Mouse (Mus musculus): Measurements from ENCODE around the gene Cyyr1. TPM values are rescaled to one million over a fixed set of nuclear protein-coding genes. Genes with fewer than 3 reads are reported as not detected.
A peak's percentile ranks its signal among the peaks of the same experiment; 100 is the strongest.
"Not testable (repeated sequence)": the region's sequence is repeated elsewhere in the genome, so short reads cannot be mapped to it uniquely, and the experiment has no call there.

Cyyr1 gene
- 1.5 and 2.6 TPM in 2 replicates for polyA plus RNA-seq (2012; rRNA removed)

DNA sequence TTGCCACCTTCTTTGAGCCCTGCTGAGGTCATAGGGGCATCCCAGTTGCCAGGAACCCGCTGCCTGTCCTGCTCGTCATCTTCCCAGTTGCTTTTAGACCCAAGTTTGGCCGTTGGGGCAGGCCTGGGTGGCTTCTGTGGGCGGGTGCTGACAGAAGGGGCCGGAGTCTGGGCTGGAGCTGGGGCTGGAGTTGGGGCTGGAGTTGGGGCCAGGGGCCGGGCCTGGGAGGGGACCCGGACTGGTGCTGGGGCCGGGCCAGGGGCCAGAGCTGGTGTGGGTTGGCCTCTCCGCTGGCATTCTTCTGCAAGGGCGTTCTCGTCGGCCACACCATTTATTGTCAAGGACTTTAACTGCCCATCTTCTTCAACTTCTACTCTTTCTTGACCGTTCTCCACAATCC lies at the start of gene Cyyr1:
Gene Cyyr1 (minus strand): TSS at position 101 of the 400 bp plus-strand sequence.
- not testable (repeated sequence) for H3K36me3 ChIP-seq (ENCODE audit: control insufficient read depth, insufficient read depth, low read length); H3K27me3 ChIP-seq (ENCODE audit: control insufficient read depth, insufficient read depth, low read length); H3K4me1 ChIP-seq (replicated peaks; ENCODE audit: control insufficient read depth, insufficient read depth, low read length); H3K27ac ChIP-seq (ENCODE audit: control insufficient read depth, insufficient read depth, low read length); H3K4me3 ChIP-seq (ENCODE audit: control insufficient read depth, insufficient read depth, low read length); DNase-seq
- 91% methylated on average over 12 of the region's 13 CpGs for WGBS

DNA sequence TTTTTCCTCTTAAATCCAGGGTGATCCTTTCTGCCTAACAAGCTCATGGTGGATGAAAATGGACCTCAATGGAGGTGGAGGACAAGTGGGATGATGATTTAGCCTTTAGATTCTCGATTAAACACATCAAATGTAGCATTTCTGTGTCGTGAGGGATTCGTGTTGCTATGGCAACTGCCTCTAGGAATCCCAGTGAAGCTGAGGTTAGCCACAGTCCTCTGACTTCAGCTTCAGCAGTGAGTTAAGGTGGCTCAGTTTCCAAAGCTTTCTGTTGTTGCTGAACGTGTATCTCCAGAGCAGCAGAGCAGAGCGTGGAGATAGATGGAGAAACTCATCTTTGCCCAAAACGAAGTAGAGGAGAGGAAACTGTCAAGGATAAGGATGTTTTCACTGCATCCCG lies 35.6 kb upstream of the Cyyr1 start:
- DNase-seq = no peak
- TF ChIP-seq CTCF (IDR thresholded peaks at IDR 0.05; ENCODE audit: borderline replicate concordance, control insufficient read depth, extremely low read depth, insufficient read depth, low read length, poor library complexity) (no peak), POLR2A (IDR thresholded peaks at IDR 0.05; ENCODE audit: control insufficient read depth, extremely low read depth, insufficient read depth, low read length, poor library complexity) (no peak)
- WGBS = 83% methylated on average over 7 of the region's 7 CpGs
- no peaks in the 10 kb centered on the region for H3K4me1 ChIP-seq (replicated peaks; ENCODE audit: control insufficient read depth, insufficient read depth, low read length)
- H3K36me3 ChIP-seq (ENCODE audit: control insufficient read depth, insufficient read depth, low read length) = no peaks in the 10 kb centered on the region
- H3K27me3 ChIP-seq (ENCODE audit: control insufficient read depth, insufficient read depth, low read length) = no peaks in the 10 kb centered on the region
- no peak overlapping the region for H3K27ac ChIP-seq (ENCODE audit: control insufficient read depth, insufficient read depth, low read length)
- H3K4me3 ChIP-seq (ENCODE audit: control insufficient read depth, insufficient read depth, low read length) = no peak overlapping the region

DNA sequence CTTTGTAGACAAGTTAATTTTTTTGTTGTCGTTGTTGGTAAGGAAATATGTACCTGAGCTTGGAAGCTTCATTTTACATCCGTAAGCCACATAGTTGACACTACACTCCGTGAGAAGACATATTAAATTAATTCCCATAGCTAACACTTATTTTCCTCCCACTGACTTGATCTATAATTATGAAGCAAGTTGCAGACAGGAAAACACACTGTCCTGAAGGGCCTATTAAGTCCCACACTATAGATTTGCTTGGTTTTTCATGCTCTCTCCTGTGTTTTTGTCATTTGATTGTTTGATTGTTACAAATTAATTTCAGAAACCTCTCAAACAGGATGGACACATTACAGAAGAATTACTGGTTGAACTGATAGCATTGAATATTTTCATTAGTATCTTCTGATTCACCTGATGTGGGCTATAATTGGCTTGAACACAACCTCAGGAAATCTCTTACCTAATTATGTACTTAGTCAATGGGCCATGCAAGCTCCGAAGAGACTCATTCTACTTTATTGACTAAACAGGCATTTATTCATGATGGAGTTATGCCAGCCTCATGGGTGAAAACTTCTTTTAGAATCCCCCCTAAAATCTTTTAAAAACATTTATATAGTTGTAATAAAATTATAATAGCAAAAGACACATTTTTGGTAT lies 34.5 kb upstream of the Cyyr1 start:
- TF ChIP-seq CTCF (IDR thresholded peaks at IDR 0.05; ENCODE audit: borderline replicate concordance, control insufficient read depth, extremely low read depth, insufficient read depth, low read length, poor library complexity) (no peak), POLR2A (IDR thresholded peaks at IDR 0.05; ENCODE audit: control insufficient read depth, extremely low read depth, insufficient read depth, low read length, poor library complexity) (no peak)
- 88% methylated on average over 4 of the region's 4 CpGs for WGBS
- no peak overlapping the region for H3K4me3 ChIP-seq (ENCODE audit: control insufficient read depth, insufficient read depth, low read length)
- H3K4me1 ChIP-seq (replicated peaks; ENCODE audit: control insufficient read depth, insufficient read depth, low read length) = no peaks in the 10 kb centered on the region
- H3K27ac ChIP-seq (ENCODE audit: control insufficient read depth, insufficient read depth, low read length) = no peak overlapping the region
- no peaks in the 10 kb centered on the region for H3K36me3 ChIP-seq (ENCODE audit: control insufficient read depth, insufficient read depth, low read length)
- DNase-seq = no peak
- H3K27me3 ChIP-seq (ENCODE audit: control insufficient read depth, insufficient read depth, low read length) = no peaks in the 10 kb centered on the region

DNA sequence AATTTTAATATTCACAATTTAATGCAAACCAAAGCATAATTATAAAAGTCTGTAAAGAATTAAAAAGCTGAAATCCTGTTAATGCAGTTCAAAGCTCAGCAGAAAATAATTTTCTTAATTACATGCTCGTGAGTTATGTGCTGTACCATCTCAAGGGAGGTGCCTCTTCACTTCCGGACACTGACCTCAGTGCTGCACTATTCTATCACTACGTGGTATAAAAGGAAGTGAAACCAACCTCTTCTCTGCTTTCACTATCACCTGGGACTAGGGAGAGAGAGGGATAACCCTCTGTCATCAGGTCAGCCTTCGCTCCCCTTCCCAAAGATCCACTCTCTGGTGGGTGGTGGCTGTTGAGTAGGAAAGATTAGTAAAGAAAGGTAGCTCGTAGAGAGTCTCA lies 13.3 kb upstream of the Cyyr1 start:
- H3K27ac ChIP-seq (ENCODE audit: control insufficient read depth, insufficient read depth, low read length) = no peak overlapping the region
- H3K36me3 ChIP-seq (ENCODE audit: control insufficient read depth, insufficient read depth, low read length) = no peaks in the 10 kb centered on the region
- no peak for DNase-seq
- 58% methylated on average over 5 of the region's 5 CpGs for WGBS
- no peak overlapping the region for H3K4me3 ChIP-seq (ENCODE audit: control insufficient read depth, insufficient read depth, low read length)
- H3K27me3 ChIP-seq (ENCODE audit: control insufficient read depth, insufficient read depth, low read length) = no peaks in the 10 kb centered on the region
- no peaks in the 10 kb centered on the region for H3K4me1 ChIP-seq (replicated peaks; ENCODE audit: control insufficient read depth, insufficient read depth, low read length)
- TF ChIP-seq CTCF (IDR thresholded peaks at IDR 0.05; ENCODE audit: borderline replicate concordance, control insufficient read depth, extremely low read depth, insufficient read depth, low read length, poor library complexity) (no peak), POLR2A (IDR thresholded peaks at IDR 0.05; ENCODE audit: control insufficient read depth, extremely low read depth, insufficient read depth, low read length, poor library complexity) (no peak)

DNA sequence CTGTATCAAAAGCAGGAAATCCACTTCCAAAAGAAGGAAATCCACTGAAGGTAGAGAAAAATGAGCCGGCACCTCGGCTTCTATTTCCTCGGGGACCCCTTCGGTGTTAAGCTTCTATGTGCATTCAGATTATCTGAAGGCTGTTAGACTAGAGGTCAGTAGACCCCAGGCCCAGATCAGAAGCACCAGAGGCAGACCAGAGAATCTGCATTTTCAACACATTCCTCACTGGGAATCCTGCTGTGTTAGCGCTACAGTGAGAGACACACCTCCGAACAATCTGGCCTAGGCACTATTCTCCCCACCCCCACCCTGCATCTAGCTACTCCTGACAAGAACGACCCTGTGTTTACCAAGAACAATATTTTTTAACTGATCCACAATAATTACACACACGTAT lies 641 bp upstream of the Cyyr1 start:
- H3K4me1 ChIP-seq (replicated peaks; ENCODE audit: control insufficient read depth, insufficient read depth, low read length) = no peaks in the 10 kb centered on the region
- no peaks in the 10 kb centered on the region for H3K27me3 ChIP-seq (ENCODE audit: control insufficient read depth, insufficient read depth, low read length)
- H3K27ac ChIP-seq (ENCODE audit: control insufficient read depth, insufficient read depth, low read length) = no peak overlapping the region
- no peak for TF ChIP-seq CTCF (IDR thresholded peaks at IDR 0.05; ENCODE audit: borderline replicate concordance, control insufficient read depth, extremely low read depth, insufficient read depth, low read length, poor library complexity)
- TF ChIP-seq POLR2A (IDR thresholded peaks at IDR 0.05; ENCODE audit: control insufficient read depth, extremely low read depth, insufficient read depth, low read length, poor library complexity) = no peak
- no peak for DNase-seq
- H3K4me3 ChIP-seq (ENCODE audit: control insufficient read depth, insufficient read depth, low read length) = no peak overlapping the region
- 90% methylated on average over 8 of the region's 8 CpGs for WGBS
- H3K36me3 ChIP-seq (ENCODE audit: control insufficient read depth, insufficient read depth, low read length) = no peaks in the 10 kb centered on the region

DNA sequence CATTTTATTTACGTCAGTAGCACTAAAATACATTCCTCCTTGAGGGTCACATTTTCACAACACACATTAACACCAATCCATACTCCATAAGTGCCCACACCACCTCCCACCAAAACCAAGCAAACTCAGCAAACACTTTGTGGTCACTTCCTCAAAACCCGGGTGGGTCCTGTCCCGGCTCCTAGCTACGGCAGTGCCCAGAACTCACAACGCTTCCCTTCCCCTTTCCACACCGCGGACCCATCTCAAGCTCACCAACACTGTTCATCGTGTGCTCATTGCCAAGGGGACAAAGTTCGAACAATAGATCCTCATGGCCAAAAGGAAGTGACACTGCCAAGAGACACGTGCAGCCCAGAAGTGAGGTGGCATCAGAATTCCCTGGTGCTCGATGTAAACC lies 1.2 kb downstream of the Cyyr1 start:
- H3K4me1 ChIP-seq (replicated peaks; ENCODE audit: control insufficient read depth, insufficient read depth, low read length); H3K27me3 ChIP-seq (ENCODE audit: control insufficient read depth, insufficient read depth, low read length); H3K27ac ChIP-seq (ENCODE audit: control insufficient read depth, insufficient read depth, low read length); DNase-seq; H3K4me3 ChIP-seq (ENCODE audit: control insufficient read depth, insufficient read depth, low read length); H3K36me3 ChIP-seq (ENCODE audit: control insufficient read depth, insufficient read depth, low read length): not testable (repeated sequence)
- 66% methylated on average over 1 of the region's 11 CpGs for WGBS

DNA sequence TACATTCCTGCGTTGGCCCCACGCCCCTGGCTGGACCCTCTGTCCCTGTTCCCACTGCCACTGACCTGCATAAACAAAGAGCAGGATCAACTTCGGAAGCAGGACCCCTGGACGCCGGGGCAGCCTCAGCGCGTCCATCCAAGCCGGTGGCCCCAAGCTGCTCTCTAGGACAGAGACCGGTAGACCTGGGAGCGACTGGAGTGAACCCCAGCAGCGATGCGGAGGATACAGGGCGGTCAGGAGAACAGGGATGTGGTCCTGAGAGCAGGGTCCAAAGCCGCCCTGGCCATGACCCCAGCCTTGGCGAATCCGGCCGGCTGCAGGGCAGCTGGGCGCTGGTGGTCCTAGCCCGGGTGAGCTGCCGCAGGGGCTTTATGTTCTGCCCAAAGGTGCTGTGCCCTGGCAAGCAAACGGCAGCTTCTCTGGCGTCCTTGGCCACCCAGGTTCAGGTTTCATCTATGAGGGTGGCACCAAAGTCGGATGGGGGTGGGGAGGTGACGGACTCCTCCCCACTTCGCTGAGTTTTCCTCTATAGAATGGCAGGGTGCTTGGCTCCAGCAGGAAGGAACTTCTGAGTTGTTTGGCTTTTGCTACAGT lies 3.1 kb downstream of the Cyyr1 start:
- 7% methylated on average over 25 of the region's 25 CpGs for WGBS
- no peak overlapping the region for H3K27ac ChIP-seq (ENCODE audit: control insufficient read depth, insufficient read depth, low read length)
- peak overlapping the region; percentile 6; the same call in 1 of the 2 replicates for H3K4me3 ChIP-seq (ENCODE audit: control insufficient read depth, insufficient read depth, low read length)
- TF ChIP-seq POLR2A (IDR thresholded peaks at IDR 0.05; ENCODE audit: control insufficient read depth, extremely low read depth, insufficient read depth, low read length, poor library complexity) (no peak), CTCF (IDR thresholded peaks at IDR 0.05; ENCODE audit: borderline replicate concordance, control insufficient read depth, extremely low read depth, insufficient read depth, low read length, poor library complexity) (no peak)
- H3K4me1 ChIP-seq (replicated peaks; ENCODE audit: control insufficient read depth, insufficient read depth, low read length) = no peaks in the 10 kb centered on the region
- no peak for DNase-seq
- H3K36me3 ChIP-seq (ENCODE audit: control insufficient read depth, insufficient read depth, low read length) = no peaks in the 10 kb centered on the region
- no peaks in the 10 kb centered on the region for H3K27me3 ChIP-seq (ENCODE audit: control insufficient read depth, insufficient read depth, low read length)

All from thymus, adult 2 months (tissue).